Mouse (Mus musculus): ENCODE results near the gene Gypa. TPM values are rescaled to one million over a fixed set of nuclear protein-coding genes. Genes with fewer than 3 reads are reported as not detected.

Gene Gypa
- polyA plus RNA-seq, 1 experiment from 2014 or later: 13.9 TPM

GRCm38 (mm10) chr8:80492987-80493441 lies 567 bp upstream of the Gypa start:
- H3K27me3 ChIP-seq (replicated peaks; ENCODE audit: low read depth, poor library complexity, severe bottlenecking): no peaks in the 10 kb centered on the region
- peaks cover 9% of the 10 kb centered on the region; the same call in 1 of the 2 replicates for H3K4me1 ChIP-seq
- H3K36me3 ChIP-seq (replicated peaks): no peaks in the 10 kb centered on the region
- H3K4me3 ChIP-seq: peak overlapping the region; percentile 63
- H3K27ac ChIP-seq (replicated peaks): peak overlapping the region; percentile 65; the same call in 1 of the 2 replicates
- no peaks in the 10 kb centered on the region for H3K9me3 ChIP-seq
- DNase-seq (ENCODE audit: low spot score): peak; percentile 75
- WGBS: under 1% methylated on average over 16 of the region's 16 CpGs

- Histone ChIP-seq H3K4me3 (no peak overlapping the region), H3K27me3 (replicated peaks; ENCODE audit: low read depth, poor library complexity, severe bottlenecking) (no peaks in the 10 kb centered on the region), H3K4me1 (peaks cover 9% of the 10 kb centered on the region; the same call in 1 of the 2 replicates), H3K36me3 (replicated peaks) (no peaks in the 10 kb centered on the region), H3K9me3 (no peaks in the 10 kb centered on the region), H3K27ac (replicated peaks) (no peak overlapping the region)
- WGBS: 84% methylated on average over 2 of the region's 2 CpGs
- no peak for DNase-seq (ENCODE audit: low spot score)
Measured at GRCm38 (mm10) chr8:80494346-80494660, 722 bp downstream of the Gypa start.

DNA sequence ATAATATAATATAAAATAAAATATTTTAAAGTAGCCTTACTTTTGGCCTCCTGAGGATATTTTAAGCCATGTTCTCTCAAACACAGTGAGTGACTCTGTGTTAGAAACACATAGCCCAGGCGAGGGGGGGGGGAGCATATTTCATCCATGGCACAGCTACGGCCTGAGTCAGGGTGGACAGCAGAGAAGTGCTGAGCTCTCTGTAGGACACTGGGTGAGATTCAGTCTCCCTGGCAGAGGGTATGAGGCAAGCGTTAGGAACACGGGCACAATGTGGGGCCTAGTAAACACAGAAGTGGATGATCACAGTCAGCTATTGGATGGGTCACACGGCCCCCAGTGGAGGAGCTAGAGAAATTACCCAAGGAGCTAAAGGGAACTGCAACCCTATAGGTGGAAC lies 1.2 kb downstream of the Gypa start:
- H3K4me1 ChIP-seq: peaks cover 9% of the 10 kb centered on the region; the same call in 1 of the 2 replicates
- H3K9me3 ChIP-seq: no peaks in the 10 kb centered on the region
- no peak overlapping the region for H3K27ac ChIP-seq (replicated peaks)
- peak; percentile 13 for DNase-seq (ENCODE audit: low spot score)
- no peaks in the 10 kb centered on the region for H3K36me3 ChIP-seq (replicated peaks)
- WGBS: 76% methylated on average over 5 of the region's 5 CpGs
- no peak overlapping the region for H3K4me3 ChIP-seq
- no peaks in the 10 kb centered on the region for H3K27me3 ChIP-seq (replicated peaks; ENCODE audit: low read depth, poor library complexity, severe bottlenecking)

GRCm38 (mm10) chr8:80495527-80495926 lies 1.9 kb downstream of the Gypa start:
- H3K4me1 ChIP-seq: peaks cover 9% of the 10 kb centered on the region; the same call in 1 of the 2 replicates
- H3K4me3 ChIP-seq: no peak overlapping the region
- WGBS: 92% methylated on average over 6 of the region's 6 CpGs
- H3K27ac ChIP-seq (replicated peaks): no peak overlapping the region
- H3K36me3 ChIP-seq (replicated peaks): no peaks in the 10 kb centered on the region
- no peaks in the 10 kb centered on the region for H3K27me3 ChIP-seq (replicated peaks; ENCODE audit: low read depth, poor library complexity, severe bottlenecking)
- no peak for DNase-seq (ENCODE audit: low spot score)
- no peaks in the 10 kb centered on the region for H3K9me3 ChIP-seq

- WGBS: 83% methylated on average over 4 of the region's 4 CpGs
- Histone ChIP-seq H3K4me1 (peaks cover 9% of the 10 kb centered on the region; the same call in 1 of the 2 replicates), H3K4me3 (no peak overlapping the region), H3K9me3 (no peaks in the 10 kb centered on the region), H3K36me3 (replicated peaks) (no peaks in the 10 kb centered on the region), H3K27ac (replicated peaks) (no peak overlapping the region), H3K27me3 (replicated peaks; ENCODE audit: low read depth, poor library complexity, severe bottlenecking) (no peaks in the 10 kb centered on the region)
- DNase-seq (ENCODE audit: low spot score): no peak
Measured at GRCm38 (mm10) chr8:80497323-80497722, 3.7 kb downstream of the Gypa start.

GRCm38 (mm10) chr8:80500244-80500643 lies 6.7 kb downstream of the Gypa start:
- Histone ChIP-seq H3K4me3 (no peak overlapping the region), H3K36me3 (replicated peaks) (no peaks in the 10 kb centered on the region), H3K9me3 (no peaks in the 10 kb centered on the region), H3K27me3 (replicated peaks; ENCODE audit: low read depth, poor library complexity, severe bottlenecking) (no peaks in the 10 kb centered on the region), H3K27ac (replicated peaks) (no peak overlapping the region), H3K4me1 (no peaks in the 10 kb centered on the region)
- WGBS: 88% methylated on average over 2 of the region's 2 CpGs
- DNase-seq (ENCODE audit: low spot score): no peak

GRCm38 (mm10) chr8:80500773-80501172 lies 7.2 kb downstream of the Gypa start:
- H3K27me3 ChIP-seq (replicated peaks; ENCODE audit: low read depth, poor library complexity, severe bottlenecking): no peaks in the 10 kb centered on the region
- H3K9me3 ChIP-seq: no peaks in the 10 kb centered on the region
- H3K4me1 ChIP-seq: no peaks in the 10 kb centered on the region
- 87% methylated on average over 3 of the region's 3 CpGs for WGBS
- no peak overlapping the region for H3K27ac ChIP-seq (replicated peaks)
- no peaks in the 10 kb centered on the region for H3K36me3 ChIP-seq (replicated peaks)
- DNase-seq (ENCODE audit: low spot score): no peak
- no peak overlapping the region for H3K4me3 ChIP-seq

DNA sequence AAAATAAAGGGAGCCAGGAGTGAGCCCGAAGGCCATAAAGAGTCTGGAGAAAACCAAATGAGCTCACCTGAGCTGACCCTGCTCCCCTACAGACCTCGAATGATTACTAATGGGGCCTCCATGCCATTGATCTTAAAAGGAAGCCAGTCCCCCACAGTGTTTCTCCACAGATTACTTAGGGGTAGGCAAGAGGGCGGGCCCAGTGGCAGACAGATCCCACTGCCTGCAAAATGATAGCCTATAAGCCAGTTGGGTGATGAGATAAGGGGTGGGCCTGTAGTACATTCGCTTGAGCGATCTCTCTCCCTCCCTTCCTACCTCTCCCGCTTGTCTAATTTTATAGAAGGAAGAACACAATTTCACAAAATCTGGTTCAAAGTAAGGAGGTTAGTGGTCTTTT lies 7.7 kb downstream of the Gypa start:
- Histone ChIP-seq H3K9me3 (no peaks in the 10 kb centered on the region), H3K4me3 (no peak overlapping the region), H3K27me3 (replicated peaks; ENCODE audit: low read depth, poor library complexity, severe bottlenecking) (no peaks in the 10 kb centered on the region), H3K27ac (replicated peaks) (no peak overlapping the region), H3K36me3 (replicated peaks) (no peaks in the 10 kb centered on the region), H3K4me1 (no peaks in the 10 kb centered on the region)
- 76% methylated on average over 6 of the region's 6 CpGs for WGBS
- DNase-seq (ENCODE audit: low spot score): no peak

GRCm38 (mm10) chr8:80526382-80527355 lies 33.1 kb downstream of the Gypa start:
- Histone ChIP-seq H3K36me3 (replicated peaks) (no peaks in the 10 kb centered on the region), H3K27ac (replicated peaks) (no peak overlapping the region), H3K9me3 (no peaks in the 10 kb centered on the region), H3K4me3 (no peak overlapping the region), H3K4me1 (no peaks in the 10 kb centered on the region), H3K27me3 (replicated peaks; ENCODE audit: low read depth, poor library complexity, severe bottlenecking) (no peaks in the 10 kb centered on the region)
- WGBS: 90% methylated on average over 5 of the region's 5 CpGs
- DNase-seq (ENCODE audit: low spot score): no peak

DNA sequence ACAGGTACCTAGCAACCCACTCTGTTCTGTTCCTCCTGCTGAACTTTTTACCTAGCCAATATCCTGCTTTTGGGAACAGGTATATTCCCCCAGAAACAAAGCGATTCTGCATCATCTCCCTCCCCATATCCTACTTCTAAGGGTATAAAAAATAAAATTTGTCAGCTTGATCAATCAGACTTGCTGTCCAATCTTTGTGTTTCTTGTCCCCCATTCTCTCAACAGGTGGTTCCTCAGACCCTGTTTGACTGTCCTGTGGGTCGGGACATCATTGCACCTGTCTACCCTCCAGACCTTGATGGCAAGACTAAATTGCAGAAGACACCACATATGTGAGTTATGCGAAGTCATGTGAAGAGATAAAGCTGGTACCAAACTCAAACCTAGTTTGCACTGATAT lies 48.3 kb downstream of the Gypa start:
- no peaks in the 10 kb centered on the region for H3K36me3 ChIP-seq (replicated peaks)
- no peak overlapping the region for H3K4me3 ChIP-seq
- no peak overlapping the region for H3K27ac ChIP-seq (replicated peaks)
- no peak for DNase-seq (ENCODE audit: low spot score)
- 87% methylated on average over 3 of the region's 3 CpGs for WGBS
- no peaks in the 10 kb centered on the region for H3K4me1 ChIP-seq
- H3K27me3 ChIP-seq (replicated peaks; ENCODE audit: low read depth, poor library complexity, severe bottlenecking): no peaks in the 10 kb centered on the region
- H3K9me3 ChIP-seq: no peaks in the 10 kb centered on the region

DNA sequence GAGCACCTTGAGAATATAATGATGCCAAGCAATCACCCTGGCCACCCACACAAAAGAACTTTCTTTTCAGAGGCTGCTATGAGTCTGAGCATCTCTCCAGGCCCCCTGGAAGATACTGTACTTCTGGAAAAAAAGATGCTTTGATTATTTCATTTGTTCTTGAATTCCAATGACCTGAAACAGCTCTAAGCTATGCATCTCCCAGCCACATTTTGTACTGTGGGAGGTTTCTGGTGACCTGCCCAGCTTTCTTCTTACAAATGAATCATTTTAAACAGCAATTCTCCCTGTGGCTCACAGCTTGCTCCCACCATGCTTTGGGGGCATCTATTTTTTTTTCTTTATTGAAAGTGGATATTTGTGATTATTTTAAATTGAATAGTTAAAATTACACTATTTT lies 56.9 kb downstream of the Gypa start:
- H3K9me3 ChIP-seq: no peaks in the 10 kb centered on the region
- H3K36me3 ChIP-seq (replicated peaks): no peaks in the 10 kb centered on the region
- H3K4me3 ChIP-seq: no peak overlapping the region
- no peaks in the 10 kb centered on the region for H3K27me3 ChIP-seq (replicated peaks; ENCODE audit: low read depth, poor library complexity, severe bottlenecking)
- H3K27ac ChIP-seq (replicated peaks): no peak overlapping the region
- no peak for DNase-seq (ENCODE audit: low spot score)
- H3K4me1 ChIP-seq: no peaks in the 10 kb centered on the region

DNA sequence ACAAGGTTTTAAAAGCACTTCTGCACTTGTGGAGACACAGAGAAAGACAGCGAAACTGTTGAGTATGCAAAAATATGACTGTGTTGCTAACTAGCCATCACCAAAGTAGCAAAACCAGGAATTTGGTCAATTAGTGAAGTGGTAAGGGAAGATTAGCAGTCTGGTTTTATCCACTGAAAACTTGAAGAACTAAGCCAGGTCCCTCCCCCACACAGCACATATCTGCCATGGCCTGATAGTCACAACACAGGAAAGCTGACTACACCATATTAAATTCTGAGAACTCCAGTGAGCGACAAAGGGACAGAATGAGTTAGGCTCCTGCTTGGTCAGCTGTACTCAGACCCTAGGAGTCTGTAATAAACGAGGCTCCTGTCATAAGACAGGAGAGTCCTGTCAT lies 57.7 kb downstream of the Gypa start:
- Histone ChIP-seq H3K4me1 (no peaks in the 10 kb centered on the region), H3K27me3 (replicated peaks; ENCODE audit: low read depth, poor library complexity, severe bottlenecking) (no peaks in the 10 kb centered on the region), H3K27ac (replicated peaks) (no peak overlapping the region), H3K9me3 (no peaks in the 10 kb centered on the region), H3K4me3 (no peak overlapping the region), H3K36me3 (replicated peaks) (no peaks in the 10 kb centered on the region)
- 69% methylated on average over 3 of the region's 3 CpGs for WGBS
- no peak for DNase-seq (ENCODE audit: low spot score)

GRCm38 (mm10) chr8:80554991-80555390 lies 61.4 kb downstream of the Gypa start:
- 90% methylated on average over 2 of the region's 2 CpGs for WGBS
- no peak for DNase-seq (ENCODE audit: low spot score)

More at GRCm38 (mm10) chr8:80554991-80555390, 61.4 kb downstream of the Gypa start:
- H3K9me3 ChIP-seq: no peaks in the 10 kb centered on the region
- no peaks in the 10 kb centered on the region for H3K36me3 ChIP-seq (replicated peaks)
- H3K4me1 ChIP-seq: no peaks in the 10 kb centered on the region
- no peak overlapping the region for H3K4me3 ChIP-seq
- H3K27ac ChIP-seq (replicated peaks): no peak overlapping the region
- H3K27me3 ChIP-seq (replicated peaks; ENCODE audit: low read depth, poor library complexity, severe bottlenecking): no peaks in the 10 kb centered on the region
